Mouse (Mus musculus): ENCODE results near the gene Slc3a2.

GRCm38 (mm10) chr19:8705026-8705708 is 18.0 kb downstream of the Slc3a2 start:
- TF ChIP-seq EP300 (IDR thresholded peaks at IDR 0.05; ENCODE audit: low read depth): no peak
- no peak for TF ChIP-seq CTCF (IDR thresholded peaks at IDR 0.05; ENCODE audit: low read depth)
